In the genomic region with DNA sequence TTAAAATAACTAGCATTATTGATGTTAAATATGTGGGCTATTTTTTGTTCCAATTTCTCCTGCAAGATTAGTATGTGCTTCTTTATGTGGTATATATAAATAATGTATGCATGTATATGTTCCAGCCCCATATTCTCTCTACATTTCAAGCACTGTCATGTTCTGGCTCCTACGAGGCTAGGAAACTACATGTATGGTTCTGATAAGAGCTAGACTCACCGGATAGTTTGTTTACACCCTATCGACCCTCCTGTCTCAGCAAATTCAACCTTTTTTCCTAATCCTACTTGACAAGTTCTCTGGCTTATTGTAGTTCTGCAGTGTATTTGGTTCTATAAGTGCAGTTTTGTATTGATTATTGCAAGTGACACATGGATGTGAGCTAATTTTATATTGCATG, we compare ENCODE assay signal across 26 mouse cellular contexts. TPM values are rescaled to one million over a fixed set of nuclear protein-coding genes. Genes with fewer than 3 reads are reported as not detected.
DNase-seq lines count a peak whose midpoint lies in the region; ATAC-seq and TF ChIP-seq lines count a peak whose summit lies in the region.
"Had no signal": no experiment of that assay in that cellular context is flagged by ENCODE, and none has a peak within 500 bp of the region (broad histone marks: within the 10 kb centered on the region; RNA-seq: fewer than 3 reads in every experiment).

No protein-coding gene starts in this region.

- H3K27ac ChIP-seq in heart, embryonic 10.5 days, result peak overlapping the region; percentile 62
- H3K27ac ChIP-seq in MEL (ENCODE audit: control insufficient read depth, low read depth, low read length), result no peak overlapping the region
- H3K27ac ChIP-seq in liver, postnatal 0 days (ENCODE audit: low read depth), result peak overlapping the region; percentile 80
- H3K27ac ChIP-seq in forebrain, embryonic 16.5 days (ENCODE audit: low read length), result no peak overlapping the region
- H3K27ac ChIP-seq: forebrain, embryonic 13.5 days; heart, adult 2 months; hindbrain, embryonic 15.5 days; intestine, embryonic 15.5 days; limb, embryonic 12.5 days; midbrain, embryonic 15.5 days had no signal

- intact Hi-C loops in left cerebral cortex, postnatal 10 days (cut with DNase I), result no loop called here

- ATAC-seq in erythroid progenitor cell, adult 5-6 weeks (replicated peaks; ENCODE audit: low FRiP score, poor library complexity, severe bottlenecking), result peak; percentile 87
- peak; percentile 70 for ATAC-seq in liver, postnatal 0 days
- no peak for ATAC-seq in forebrain, embryonic 16.5 days
- ATAC-seq: forebrain, embryonic 13.5 days; intestine, embryonic 15.5 days; midbrain, embryonic 15.5 days had no signal

- H3K9ac ChIP-seq in MEL (ENCODE audit: control insufficient read depth, low read depth, low read length, poor library complexity, severe bottlenecking), result no peak overlapping the region
- H3K9ac ChIP-seq in liver, postnatal 0 days (replicated peaks), result no peak overlapping the region
- H3K9ac ChIP-seq in forebrain, embryonic 16.5 days (replicated peaks; ENCODE audit: low read depth, low read length), result no peak overlapping the region
- H3K9ac ChIP-seq: forebrain, embryonic 13.5 days; hindbrain, embryonic 15.5 days; intestine, embryonic 15.5 days; limb, embryonic 12.5 days; midbrain, embryonic 15.5 days had no signal

- no peak for TF ChIP-seq EP300 in MEL (IDR thresholded peaks at IDR 0.05; ENCODE audit: low read depth in 1 of 2, low read length in 2 of 2)
- peak; percentile 97 for TF ChIP-seq EP300 in liver, postnatal 0 days (IDR thresholded peaks at IDR 0.05; ENCODE audit: low read depth)

- H3K4me2 ChIP-seq in liver, postnatal 0 days (ENCODE audit: low read depth, low read length), result peak overlapping the region; percentile 20; the same call in 1 of the 2 replicates
- H3K4me2 ChIP-seq in forebrain, embryonic 16.5 days (ENCODE audit: low read length), result no peak overlapping the region
- H3K4me2 ChIP-seq: forebrain, embryonic 13.5 days; hindbrain, embryonic 15.5 days; intestine, embryonic 15.5 days; limb, embryonic 12.5 days; midbrain, embryonic 15.5 days had no signal

- no peak for TF ChIP-seq POLR2A in MEL (IDR thresholded peaks at IDR 0.05; ENCODE audit: control insufficient read depth in 1 of 2, insufficient read depth in 1 of 2, low read depth in 1 of 2, low read length in 2 of 2, poor library complexity in 1 of 2)

- no peaks in the 10 kb centered on the region for H3K27me3 ChIP-seq in heart, embryonic 10.5 days (ENCODE audit: insufficient read depth, poor library complexity, severe bottlenecking)
- H3K27me3 ChIP-seq in MEL (ENCODE audit: control insufficient read depth in 1 of 2, insufficient read depth in 2 of 2, low read length in 2 of 2), result no peaks in the 10 kb centered on the region
- H3K27me3 ChIP-seq in liver, postnatal 0 days (ENCODE audit: insufficient read depth, low read length), result no peaks in the 10 kb centered on the region
- H3K27me3 ChIP-seq in forebrain, embryonic 16.5 days (replicated peaks; ENCODE audit: control insufficient read depth, insufficient read depth, low read length), result no peaks in the 10 kb centered on the region
- H3K27me3 ChIP-seq: forebrain, embryonic 13.5 days; hindbrain, embryonic 15.5 days; intestine, embryonic 15.5 days; limb, embryonic 12.5 days; megakaryocyte, embryonic 14.5 days; midbrain, embryonic 15.5 days had no signal

- H3K4me1 ChIP-seq in heart, embryonic 10.5 days, result peaks cover 47% of the 10 kb centered on the region
- peaks cover 5 to 21% of the 10 kb centered on the region in 2 experiments for H3K4me1 ChIP-seq in MEL (ENCODE audit: control insufficient read depth in 1 of 2, insufficient read depth in 2 of 2, low read length in 2 of 2)
- peaks cover 67% of the 10 kb centered on the region for H3K4me1 ChIP-seq in liver, postnatal 0 days (ENCODE audit: insufficient read depth)
- peaks cover 21% of the 10 kb centered on the region for H3K4me1 ChIP-seq in forebrain, embryonic 16.5 days (replicated peaks; ENCODE audit: control insufficient read depth, insufficient read depth, low read length)

- no peaks in the 10 kb centered on the region for H3K36me3 ChIP-seq in heart, embryonic 10.5 days
- H3K36me3 ChIP-seq in MEL (ENCODE audit: control insufficient read depth in 1 of 2, insufficient read depth in 2 of 2, low read length in 2 of 2), result peaks cover 0 to 6% of the 10 kb centered on the region in 2 experiments; a peak in 1 of 4 replicates
- no peaks in the 10 kb centered on the region for H3K36me3 ChIP-seq in liver, postnatal 0 days (replicated peaks; ENCODE audit: insufficient read depth, low read length)
- H3K36me3 ChIP-seq in forebrain, embryonic 16.5 days (ENCODE audit: control insufficient read depth, insufficient read depth), result no peaks in the 10 kb centered on the region
- H3K36me3 ChIP-seq: hindbrain, embryonic 15.5 days; intestine, embryonic 15.5 days; limb, embryonic 12.5 days; midbrain, embryonic 15.5 days had no signal

- no peak for TF ChIP-seq RAD21 in MEL (IDR thresholded peaks at IDR 0.05; ENCODE audit: low read depth, low read length)

- WGBS in heart, embryonic 10.5 days, result 72% methylated on average over 3 of the region's 3 CpGs
- 24% methylated on average over 3 of the region's 3 CpGs for WGBS in liver, postnatal 0 days (ENCODE audit: insufficient replicate concordance)
- WGBS in forebrain, embryonic 16.5 days, result 90% methylated on average over 3 of the region's 3 CpGs

- H3K4me3 ChIP-seq in heart, embryonic 10.5 days, result no peak overlapping the region
- H3K4me3 ChIP-seq in MEL (ENCODE audit: control insufficient read depth in 1 of 2, insufficient read depth in 1 of 2, low read depth in 2 of 2, low read length in 2 of 2), result no peak overlapping the region
- no peak overlapping the region for H3K4me3 ChIP-seq in liver, postnatal 0 days (ENCODE audit: low read depth, low read length)
- H3K4me3 ChIP-seq in forebrain, embryonic 16.5 days (replicated peaks; ENCODE audit: low read length), result no peak overlapping the region
- H3K4me3 ChIP-seq: forebrain, embryonic 13.5 days; heart, adult 2 months; hindbrain, embryonic 15.5 days; intestine, embryonic 15.5 days; limb, embryonic 12.5 days; megakaryocyte, embryonic 14.5 days; midbrain, embryonic 15.5 days had no signal

- DNase-seq in heart, embryonic 10.5 days (ENCODE audit: low spot score), result no peak
- DNase-seq in heart, adult 11 months, result no peak
- peak; percentile 39 for DNase-seq in MEL (ENCODE audit: low read depth, low spot score)
- DNase-seq in liver, postnatal 0 days, result no peak
- no peak for DNase-seq in left cerebral cortex, postnatal 10 days (ENCODE audit: extremely low spot score in 1 of 2, low spot score in 2 of 2)
- DNase-seq: adrenal gland, postnatal 14 days; cerebellum, adult 11-12 months; cerebellum, postnatal 14 days; gastrocnemius, postnatal 10 days; heart, adult 2 months; kidney, adult 8-10 months; kidney, postnatal 10 days; lung, adult 2 months; lung, postnatal 14 days; right cerebral cortex, adult 18-20 months; right cerebral cortex, postnatal 4 days; thymus, adult 18-20 months; thymus, postnatal 36 days had no signal

- H3K79me2 ChIP-seq in MEL (ENCODE audit: control insufficient read depth, insufficient read depth, low read length, poor library complexity), result no peaks in the 10 kb centered on the region

- TF ChIP-seq CTCF in MEL (IDR thresholded peaks at IDR 0.05 in 2 of 3, conservative IDR thresholded peaks at IDR 0.05 in 1 of 3; ENCODE audit: control insufficient read depth in 1 of 3, insufficient read depth in 1 of 3, low read depth in 2 of 3, low read length in 3 of 3, poor library complexity in 1 of 3, severe bottlenecking in 1 of 3), result no peak
- no peak for TF ChIP-seq CTCF in liver, postnatal 0 days (IDR thresholded peaks at IDR 0.05; ENCODE audit: low read depth)

- no peaks in the 10 kb centered on the region for H3K9me3 ChIP-seq in heart, embryonic 10.5 days
- H3K9me3 ChIP-seq in MEL (replicated peaks; ENCODE audit: insufficient read depth, low read length), result no peaks in the 10 kb centered on the region
- H3K9me3 ChIP-seq in liver, postnatal 0 days (ENCODE audit: low read length), result no peaks in the 10 kb centered on the region
- no peaks in the 10 kb centered on the region for H3K9me3 ChIP-seq in forebrain, embryonic 16.5 days (ENCODE audit: control insufficient read depth, low read length)
- H3K9me3 ChIP-seq: forebrain, embryonic 13.5 days; hindbrain, embryonic 15.5 days; intestine, embryonic 15.5 days; limb, embryonic 12.5 days; megakaryocyte, embryonic 14.5 days; midbrain, embryonic 15.5 days had no signal

TF ChIP-seq in MEL, 35 proteins besides CTCF, POLR2A, EP300 and RAD21:
- TF ChIP-seq ETS1 (IDR thresholded peaks at IDR 0.05; ENCODE audit: low read depth, low read length) (no peak), MXI1 (IDR thresholded peaks at IDR 0.05; ENCODE audit: low read depth, low read length) (no peak), MYC (IDR thresholded peaks at IDR 0.05; ENCODE audit: low read depth, low read length) (no peak), MAZ (IDR thresholded peaks at IDR 0.05; ENCODE audit: low read depth, low read length) (no peak), POLR2AphosphoS5 (IDR thresholded peaks at IDR 0.05; ENCODE audit: borderline replicate concordance, low read depth, low read length) (no peak), CHD1 (IDR thresholded peaks at IDR 0.05; ENCODE audit: low read depth, low read length) (no peak), RCOR1 (IDR thresholded peaks at IDR 0.05; ENCODE audit: low read depth, low read length) (no peak), TCF12 (IDR thresholded peaks at IDR 0.05; ENCODE audit: low read depth, low read length) (no peak), CHD2 (IDR thresholded peaks at IDR 0.05; ENCODE audit: low read length) (no peak), HCFC1 (IDR thresholded peaks at IDR 0.05; ENCODE audit: low read depth, low read length) (no peak), GABPA (IDR thresholded peaks at IDR 0.05; ENCODE audit: low read depth, low read length) (no peak), BHLHE40 (IDR thresholded peaks at IDR 0.05; ENCODE audit: borderline replicate concordance, low read depth, low read length) (no peak), SIN3A (IDR thresholded peaks at IDR 0.05; ENCODE audit: low read length) (no peak)

RNA-seq across cellular contexts. Expression of a gene that starts 36.7 kb away (rescaled TPM):
- polyA plus RNA-seq in heart, embryonic 10.5 days (2016; fragmentation: Nextera tagmentation; extraction: Ambion mirVana), result 5.4 and 8.3 TPM in 2 replicates
- total RNA-seq in MEL (2012; rRNA removed), result 3.4 and 3.8 TPM in 2 replicates
- polyA plus RNA-seq in MEL (2012; ENCODE audit: insufficient read depth in 1 of 2, insufficient read length in 2 of 2, low read depth in 1 of 2, low replicate concordance in 2 of 2, missing spikeins in 1 of 2), result 1 to 10 TPM in 1 of 2 experiments, not detected in 1; 4.9 TPM
- total RNA-seq in erythroid progenitor cell, adult 5-6 weeks (2015; ENCODE audit: low replicate concordance), result 413 and 439 TPM in 2 replicates
- 229 and 303 TPM in 2 replicates for total RNA-seq in erythroid progenitor cell, adult 5-6 weeks (2017; ENCODE audit: low replicate concordance)
- 7.0 and 10.0 TPM in 2 replicates for polyA plus RNA-seq in liver, postnatal 0 days (2015; fragmentation: Nextera tagmentation; extraction: Ambion mirVana)
- 100 to 1,000 TPM; 157 to 163 TPM for total RNA-seq in left cerebral cortex, postnatal 10 days (2021)
- 20.8 and 21.3 TPM in 2 replicates for polyA plus RNA-seq in forebrain, embryonic 16.5 days (2015; fragmentation: Nextera tagmentation; extraction: Ambion mirVana)

Comparison
In these comparisons a context has a peak if more than half of its experiments do, and no peak if none do; other contexts are left out.
1. H3K27ac ChIP-seq: peak in heart, embryonic 10.5 days (single experiment) and liver, postnatal 0 days (single experiment); none in MEL (single experiment) and forebrain, embryonic 16.5 days (single experiment).